Mouse (Mus musculus) liver, postnatal 0 days (tissue): ENCODE data around the gene Ccdc33.

Experiments used
- CTCF ChIP-seq: sonication (generic); IDR thresholded peaks from 2 replicates; pipeline ENCODE4 v1.5.1; 2016; ENCODE audit warnings: antibody characterized with exemption, low read depth
- EP300 ChIP-seq: IDR thresholded peaks from 2 replicates; pipeline ENCODE4 v1.6.1; 2016; ENCODE audit warnings: antibody characterized with exemption, low read depth, mild to moderate bottlenecking

DNA sequence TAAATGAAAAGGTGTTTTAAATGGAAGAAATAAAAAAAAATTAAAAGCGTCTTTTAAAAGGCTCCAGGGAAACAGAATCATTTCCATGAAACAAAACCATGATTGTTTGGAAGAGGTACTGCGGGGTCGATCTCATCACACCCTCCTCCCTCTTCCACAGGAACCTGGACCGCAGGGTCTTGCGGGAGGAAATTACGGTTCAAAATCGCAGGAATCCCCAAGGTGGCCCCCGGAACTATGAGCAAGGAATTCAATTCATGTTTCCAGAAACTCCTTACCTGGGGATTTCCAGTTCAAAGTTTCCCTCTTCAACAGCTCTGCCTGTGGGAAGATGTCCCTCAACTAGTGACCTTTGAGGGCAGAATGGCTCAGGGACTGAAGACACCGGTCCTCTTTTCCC lies 4.6 kb downstream of the Ccdc33 start:
- no peak for TF ChIP-seq EP300
- TF ChIP-seq CTCF = no peak
